Mouse (Mus musculus): ENCODE results near the gene S100a11. TPM values are rescaled to one million over a fixed set of nuclear protein-coding genes. Genes with fewer than 3 reads are reported as not detected.
A peak's percentile ranks its signal among the peaks of the same experiment; 100 is the strongest.
"Not testable (repeated sequence)": the region's sequence is repeated elsewhere in the genome, so short reads cannot be mapped to it uniquely, and the experiment has no call there.

The S100a11 gene
- polyA plus RNA-seq, 1 experiment from 2014 or later = 2,196 TPM

GRCm38 (mm10) chr3:93527300-93527699 lies 7.0 kb downstream of the S100a11 start:
- no peak overlapping the region for H3K27ac ChIP-seq
- no peak overlapping the region for H3K9ac ChIP-seq
- no peaks in the 10 kb centered on the region for H3K27me3 ChIP-seq
- WGBS = 88% methylated on average over 3 of the region's 3 CpGs
- no peak overlapping the region for H3K4me2 ChIP-seq
- H3K4me3 ChIP-seq = no peak overlapping the region
- ATAC-seq (ENCODE audit: insufficient number of reproducible peaks, low FRiP score, low TSS enrichment, low read depth) = no peak
- no peaks in the 10 kb centered on the region for H3K9me3 ChIP-seq
- H3K36me3 ChIP-seq = peaks cover 24% of the 10 kb centered on the region
- peaks cover 13% of the 10 kb centered on the region for H3K4me1 ChIP-seq

GRCm38 (mm10) chr3:93528807-93529206 lies 8.5 kb downstream of the S100a11 start:
- H3K4me1 ChIP-seq = 0 out of 2 replicates have a peak, but pooled peaks cover 5% of the 10 kb centered on the region
- WGBS = 88% methylated on average over 5 of the region's 5 CpGs
- H3K4me2 ChIP-seq = no peak overlapping the region
- H3K9ac ChIP-seq = no peak overlapping the region
- H3K27ac ChIP-seq = no peak overlapping the region
- peaks cover 24% of the 10 kb centered on the region for H3K36me3 ChIP-seq
- no peaks in the 10 kb centered on the region for H3K27me3 ChIP-seq
- H3K4me3 ChIP-seq = no peak overlapping the region
- no peak for ATAC-seq (ENCODE audit: insufficient number of reproducible peaks, low FRiP score, low TSS enrichment, low read depth)
- no peaks in the 10 kb centered on the region for H3K9me3 ChIP-seq

DNA sequence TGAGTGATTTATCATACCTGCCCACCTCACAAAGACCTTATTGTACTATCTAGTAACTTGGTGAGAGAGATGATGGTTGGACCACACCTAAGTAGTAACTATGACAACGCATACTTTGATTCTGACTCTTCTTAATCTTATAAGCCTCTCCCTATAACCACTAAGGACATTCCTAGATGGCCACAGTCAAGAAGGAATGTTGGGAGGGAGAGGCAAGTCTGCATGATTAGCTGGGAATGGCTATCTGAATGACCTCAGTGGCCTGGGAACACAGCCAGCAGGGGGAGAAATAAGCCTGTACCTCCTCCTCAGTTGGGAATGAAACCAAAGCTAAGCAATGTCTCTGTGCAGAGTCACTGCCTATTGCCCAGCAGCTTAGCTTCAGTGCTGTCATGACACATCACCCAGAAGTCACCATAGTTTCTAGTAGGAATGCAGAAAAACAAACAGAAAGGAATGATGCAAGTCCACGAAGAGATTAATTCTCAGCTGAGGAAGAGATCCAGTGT lies 16.8 kb downstream of the S100a11 start:
- H3K9me3 ChIP-seq = no peaks in the 10 kb centered on the region
- no peak for ATAC-seq (ENCODE audit: insufficient number of reproducible peaks, low FRiP score, low TSS enrichment, low read depth)
- no peaks in the 10 kb centered on the region for H3K36me3 ChIP-seq
- 69% methylated on average over 2 of the region's 2 CpGs for WGBS
- H3K4me3 ChIP-seq = no peak overlapping the region
- H3K27ac ChIP-seq = no peak overlapping the region
- H3K4me1 ChIP-seq = no peaks in the 10 kb centered on the region
- H3K9ac ChIP-seq = no peak overlapping the region
- no peaks in the 10 kb centered on the region for H3K27me3 ChIP-seq
- H3K4me2 ChIP-seq = no peak overlapping the region

DNA sequence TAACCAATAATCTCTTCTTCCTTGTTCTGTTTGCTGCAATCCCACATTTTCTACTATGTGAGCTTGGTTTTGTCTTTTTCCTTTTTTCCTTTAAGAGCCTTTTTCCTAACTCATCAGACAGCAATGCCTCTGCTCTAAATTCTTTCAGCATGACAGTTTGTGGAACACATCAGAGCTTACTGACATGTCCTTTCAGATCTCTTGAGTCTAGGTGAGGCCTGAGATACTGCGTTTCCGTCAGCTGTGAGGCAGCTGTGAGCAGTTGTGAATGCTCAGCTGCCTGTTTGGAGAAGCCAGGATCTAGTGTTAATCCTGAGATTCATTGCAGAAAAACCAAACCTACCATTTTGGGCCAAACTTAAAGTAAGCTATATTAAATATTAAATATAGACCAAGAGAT lies 18.2 kb downstream of the S100a11 start:
- no peak overlapping the region for H3K4me2 ChIP-seq
- no peak overlapping the region for H3K27ac ChIP-seq
- no peak for ATAC-seq (ENCODE audit: insufficient number of reproducible peaks, low FRiP score, low TSS enrichment, low read depth)
- H3K27me3 ChIP-seq = no peaks in the 10 kb centered on the region
- no peak overlapping the region for H3K4me3 ChIP-seq
- no peaks in the 10 kb centered on the region for H3K9me3 ChIP-seq
- no peaks in the 10 kb centered on the region for H3K4me1 ChIP-seq
- 67% methylated on average over 2 of the region's 2 CpGs for WGBS
- H3K9ac ChIP-seq = no peak overlapping the region
- H3K36me3 ChIP-seq = no peaks in the 10 kb centered on the region

DNA sequence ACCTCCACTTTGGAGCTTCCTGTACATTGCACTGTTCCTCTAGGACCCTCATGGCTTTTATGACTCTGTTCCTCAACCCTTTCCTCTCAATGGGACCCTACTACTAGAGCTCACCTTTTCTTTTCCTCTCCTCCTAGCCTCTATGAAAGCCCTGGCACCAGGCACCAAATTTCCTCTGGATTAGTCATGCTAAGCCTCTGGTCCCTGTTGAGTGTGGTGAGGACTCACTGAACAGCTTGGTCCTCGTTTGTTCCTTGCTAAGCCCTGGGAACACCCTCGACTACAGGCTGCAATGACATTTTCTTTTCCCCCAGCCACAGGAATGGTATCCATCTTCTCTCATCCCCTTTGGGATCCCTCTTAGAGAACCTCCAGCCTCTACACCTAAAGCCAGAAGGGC lies 21.2 kb downstream of the S100a11 start:
- H3K27me3 ChIP-seq = no peaks in the 10 kb centered on the region
- H3K4me3 ChIP-seq = no peak overlapping the region
- no peaks in the 10 kb centered on the region for H3K36me3 ChIP-seq
- no peak overlapping the region for H3K4me2 ChIP-seq
- H3K9ac ChIP-seq = no peak overlapping the region
- no peak for ATAC-seq (ENCODE audit: insufficient number of reproducible peaks, low FRiP score, low TSS enrichment, low read depth)
- WGBS = 75% methylated on average over 2 of the region's 2 CpGs
- H3K27ac ChIP-seq = no peak overlapping the region
- H3K4me1 ChIP-seq = no peaks in the 10 kb centered on the region
- H3K9me3 ChIP-seq = no peaks in the 10 kb centered on the region

GRCm38 (mm10) chr3:93544170-93544569 lies 23.9 kb downstream of the S100a11 start:
- 56% methylated on average over 6 of the region's 6 CpGs for whole genome bisulfite sequencing
- not testable (repeated sequence) for H3K4me1 ChIP-seq; H3K4me3 ChIP-seq; H3K27ac ChIP-seq; H3K4me2 ChIP-seq; ATAC-seq (ENCODE audit: insufficient number of reproducible peaks, low FRiP score, low TSS enrichment, low read depth); H3K36me3 ChIP-seq; H3K9ac ChIP-seq; H3K27me3 ChIP-seq; H3K9me3 ChIP-seq

DNA sequence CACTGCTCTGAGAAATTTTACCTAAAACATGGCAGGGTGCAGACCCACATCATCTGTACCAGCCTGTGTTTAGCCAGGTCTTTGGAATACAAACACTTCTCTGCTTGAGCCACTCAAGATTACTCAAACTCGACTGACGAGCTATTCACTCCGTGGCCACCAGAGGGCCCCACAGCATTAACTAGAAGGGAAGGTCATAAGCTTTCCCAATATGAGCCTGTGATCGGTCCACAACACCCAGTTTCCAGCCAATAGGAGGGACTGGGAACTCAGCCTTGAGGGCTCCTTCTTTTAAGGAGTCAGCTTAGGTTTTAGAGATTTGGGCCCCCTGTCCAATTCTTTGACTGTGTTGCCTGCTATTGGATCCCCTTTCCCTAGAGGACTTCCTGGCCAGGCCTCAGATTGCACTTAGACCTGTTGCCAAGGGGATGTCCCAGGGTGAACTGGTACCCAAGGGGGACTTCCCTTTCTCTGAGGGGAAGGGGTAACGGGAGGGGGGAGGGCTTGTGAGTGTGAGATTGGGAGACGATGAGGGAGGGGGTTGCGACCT lies 26.9 kb downstream of the S100a11 start:
- Histone ChIP-seq H3K9me3 (no peaks in the 10 kb centered on the region), H3K27ac (no peak overlapping the region), H3K4me3 (no peak overlapping the region), H3K9ac (no peak overlapping the region), H3K27me3 (no peaks in the 10 kb centered on the region), H3K4me2 (no peak overlapping the region), H3K36me3 (no peaks in the 10 kb centered on the region), H3K4me1 (0 out of 2 replicates have a peak, but pooled peaks cover 4% of the 10 kb centered on the region)
- no peak for ATAC-seq (ENCODE audit: insufficient number of reproducible peaks, low FRiP score, low TSS enrichment, low read depth)
- 31% methylated on average over 7 of the region's 7 CpGs for WGBS

- no peak overlapping the region for H3K27ac ChIP-seq
- no peaks in the 10 kb centered on the region for H3K9me3 ChIP-seq
- 62% methylated on average over 20 of the region's 20 CpGs for WGBS
- no peaks in the 10 kb centered on the region for H3K36me3 ChIP-seq
- no peak overlapping the region for H3K4me3 ChIP-seq
- no peak overlapping the region for H3K9ac ChIP-seq
- no peaks in the 10 kb centered on the region for H3K27me3 ChIP-seq
- ATAC-seq (ENCODE audit: insufficient number of reproducible peaks, low FRiP score, low TSS enrichment, low read depth) = no peak
- 0 out of 2 replicates have a peak, but pooled peaks cover 6% of the 10 kb centered on the region for H3K4me1 ChIP-seq
- H3K4me2 ChIP-seq = no peak overlapping the region
These were observed 27.7 kb downstream of the S100a11 start for GRCm38 (mm10) chr3:93547749-93548540.

GRCm38 (mm10) chr3:93548541-93549266 lies 28.4 kb downstream of the S100a11 start:
- Histone ChIP-seq H3K27me3 (no peaks in the 10 kb centered on the region), H3K9ac (no peak overlapping the region), H3K4me3 (no peak overlapping the region), H3K4me1 (peaks cover 6% of the 10 kb centered on the region; the same call in 1 of the 2 replicates), H3K36me3 (no peaks in the 10 kb centered on the region), H3K27ac (no peak overlapping the region), H3K4me2 (no peak overlapping the region), H3K9me3 (no peaks in the 10 kb centered on the region)
- ATAC-seq (ENCODE audit: insufficient number of reproducible peaks, low FRiP score, low TSS enrichment, low read depth) = no peak
- 54% methylated on average over 5 of the region's 6 CpGs for WGBS

- Histone ChIP-seq H3K27me3 (no peaks in the 10 kb centered on the region), H3K4me1 (peaks cover 12% of the 10 kb centered on the region; the same call in 1 of the 2 replicates), H3K4me2 (no peak overlapping the region), H3K27ac (no peak overlapping the region), H3K9ac (no peak overlapping the region), H3K4me3 (no peak overlapping the region), H3K36me3 (no peaks in the 10 kb centered on the region), H3K9me3 (no peaks in the 10 kb centered on the region)
- no peak for ATAC-seq (ENCODE audit: insufficient number of reproducible peaks, low FRiP score, low TSS enrichment, low read depth)
- 75% methylated on average over 4 of the region's 4 CpGs for WGBS
These were observed 29.7 kb downstream of the S100a11 start for GRCm38 (mm10) chr3:93549986-93550385.

- no peak overlapping the region for H3K4me3 ChIP-seq
- H3K4me2 ChIP-seq = no peak overlapping the region
- 74% methylated on average over 5 of the region's 5 CpGs for WGBS
- no peak overlapping the region for H3K9ac ChIP-seq
- H3K9me3 ChIP-seq = no peaks in the 10 kb centered on the region
- H3K27ac ChIP-seq = peak overlapping the region; percentile 58; the same call in 1 of the 2 replicates
- no peak for ATAC-seq (ENCODE audit: insufficient number of reproducible peaks, low FRiP score, low TSS enrichment, low read depth)
- peaks cover 23% of the 10 kb centered on the region for H3K4me1 ChIP-seq
- no peaks in the 10 kb centered on the region for H3K27me3 ChIP-seq
- H3K36me3 ChIP-seq = no peaks in the 10 kb centered on the region
These were observed 31.9 kb downstream of the S100a11 start for GRCm38 (mm10) chr3:93551950-93552901.

Measured in limb, embryonic 15.5 days (tissue).